Mouse (Mus musculus) lung, postnatal 10 days (tissue): ENCODE results near the gene Ctbp2.

Experiments
- DNase-seq: peaks from one replicate; pipeline ENCODE4 v3.0.0; 2021

The Ctbp2 gene

DNA sequence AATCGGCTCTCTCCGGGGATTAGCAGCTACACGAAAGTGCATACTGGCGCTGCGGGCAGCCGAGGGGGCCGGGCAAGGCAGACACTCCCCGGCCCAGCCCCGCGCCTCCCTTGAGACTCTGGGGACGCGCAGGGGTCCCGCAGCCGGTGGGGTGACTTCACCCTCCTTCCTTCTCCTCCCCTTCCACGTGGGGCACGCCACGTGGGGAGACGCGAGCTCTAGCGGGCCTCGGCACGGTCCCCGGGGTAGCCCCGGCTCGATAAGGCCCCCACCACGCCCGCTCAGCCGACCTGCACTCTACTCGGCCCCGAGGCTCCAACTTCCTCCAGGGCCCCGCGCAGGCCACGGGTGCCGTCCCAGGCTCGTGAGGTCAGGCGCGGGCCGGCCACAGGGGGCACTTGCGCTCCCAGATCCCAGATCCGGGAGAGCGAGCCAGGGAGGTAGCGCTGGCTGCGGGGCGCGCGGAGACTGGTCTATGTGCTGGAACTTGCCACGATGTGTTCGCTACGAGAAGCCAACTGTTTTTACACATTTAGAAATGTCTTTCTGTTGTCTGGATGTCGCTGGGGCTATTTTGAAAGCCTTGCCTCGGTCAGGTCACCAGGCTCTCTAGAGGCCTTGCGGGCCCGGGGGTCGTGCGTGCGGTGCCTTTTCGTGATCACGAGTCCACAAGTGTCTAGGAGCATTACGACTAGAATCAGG is at the start of gene Ctbp2:
TSS of gene Ctbp2 (minus strand) at position 356 of the 702 bp plus-strand sequence.
- peak; percentile 93 for DNase-seq

DNA sequence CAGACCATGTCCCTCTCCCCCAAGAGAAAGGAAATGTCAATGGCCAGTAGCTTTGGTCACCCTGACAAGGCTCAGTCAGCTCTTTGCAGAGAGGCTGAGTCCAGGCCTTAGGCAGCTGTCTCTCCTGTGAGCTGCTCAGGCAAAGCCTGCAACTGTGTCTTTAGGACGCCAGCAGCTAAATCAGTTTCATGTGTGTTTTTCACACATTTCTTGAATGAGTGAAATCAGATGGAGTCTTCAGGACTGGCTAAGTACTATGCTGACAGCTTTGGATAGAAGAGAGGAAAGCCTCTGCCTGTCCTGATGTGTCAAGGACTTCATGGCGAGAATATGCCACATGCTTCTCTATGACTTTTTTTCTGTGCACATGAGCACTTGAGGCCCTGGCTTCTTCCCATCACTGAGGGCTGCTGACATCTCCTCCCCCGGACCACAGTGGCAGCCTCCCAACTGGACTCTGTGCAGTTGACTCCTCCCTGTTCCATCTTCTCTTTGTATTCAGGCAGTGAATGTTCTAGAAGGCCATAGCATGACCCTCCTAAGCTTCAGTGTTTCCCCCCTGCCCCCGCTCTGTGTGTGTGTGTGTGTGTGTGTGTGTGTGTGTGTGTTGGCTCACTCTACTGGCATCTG is 47.4 kb upstream of the Ctbp2 start:
- DNase-seq: peak; percentile 55

DNA sequence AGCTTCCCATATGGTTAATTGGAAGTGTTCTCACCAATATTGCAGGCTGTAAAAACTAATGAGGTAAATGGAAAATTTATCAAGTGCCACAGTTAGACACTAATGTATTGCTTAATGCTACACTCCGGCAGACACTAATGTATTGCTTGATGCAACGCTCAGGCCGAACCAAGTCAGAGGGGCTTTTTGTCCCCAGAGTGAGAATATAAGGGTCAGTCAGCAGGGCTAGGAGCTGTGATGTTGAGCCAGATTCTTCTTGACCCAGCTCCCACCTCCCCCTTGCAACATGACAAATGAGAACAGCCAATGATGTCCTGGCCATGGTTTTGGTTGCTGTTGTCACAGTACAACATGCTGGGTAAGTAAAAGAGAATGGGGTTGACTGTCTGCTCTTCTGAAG is 44.8 kb upstream of the Ctbp2 start:
- no peak for DNase-seq

DNA sequence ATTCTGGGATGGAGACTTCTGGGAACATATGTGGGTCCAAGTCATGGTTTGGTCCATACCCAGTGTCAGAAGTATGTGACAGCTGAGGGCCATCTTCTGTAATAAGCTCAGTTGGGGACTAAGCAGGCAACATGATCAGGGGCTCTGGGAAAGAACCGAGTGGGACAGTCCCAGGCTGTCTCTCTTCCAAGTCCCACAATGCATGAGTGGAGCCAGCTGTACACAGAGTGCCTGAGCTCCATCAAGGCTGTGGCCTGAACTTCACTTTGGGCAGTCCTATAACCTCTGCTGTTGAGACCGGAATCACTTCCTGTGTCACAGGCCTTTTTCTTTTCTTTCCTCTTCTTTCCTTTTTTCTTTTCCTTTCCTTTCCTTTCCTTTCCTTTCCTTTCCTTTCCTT is 43.7 kb upstream of the Ctbp2 start:
- DNase-seq: no peak

DNA sequence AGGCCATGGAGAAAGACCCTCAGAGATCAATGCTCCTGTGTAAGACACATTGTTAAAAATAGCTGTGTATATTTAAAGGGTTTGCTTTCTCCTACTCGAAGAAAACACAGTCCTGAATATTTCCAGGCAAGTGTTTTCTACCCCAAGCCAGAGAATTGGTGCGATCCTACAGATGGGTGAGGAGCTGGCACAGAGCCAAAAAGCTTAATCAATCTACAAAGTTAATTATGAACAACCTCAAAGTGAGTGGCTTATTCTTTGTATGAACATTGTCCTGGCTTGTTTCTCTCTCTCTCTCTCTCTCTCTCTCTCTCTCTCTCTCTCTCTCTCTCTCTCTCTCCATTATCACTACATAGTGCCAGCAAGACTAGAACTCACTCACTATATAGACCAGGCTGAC is 40.6 kb upstream of the Ctbp2 start:
- DNase-seq: no peak

DNA sequence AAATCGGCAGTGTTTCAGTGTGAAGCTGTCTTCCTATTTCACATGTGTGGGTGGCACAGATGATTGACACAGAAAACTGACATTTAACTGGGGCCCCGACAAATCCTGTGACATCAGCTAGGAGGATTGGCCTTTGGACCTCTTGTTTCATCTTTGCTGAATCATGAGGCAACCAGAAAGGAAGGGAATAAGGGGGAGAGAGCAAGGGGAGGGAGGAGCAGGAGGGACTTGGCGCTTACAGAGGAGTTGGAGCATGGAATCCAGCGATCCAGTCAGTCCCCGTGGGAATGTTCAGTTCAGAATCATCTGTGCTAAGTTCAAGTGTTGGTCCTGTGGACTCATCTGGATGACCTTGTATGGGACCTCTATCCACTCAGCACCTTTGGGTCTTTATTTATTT is 38.9 kb upstream of the Ctbp2 start:
- DNase-seq: no peak

DNA sequence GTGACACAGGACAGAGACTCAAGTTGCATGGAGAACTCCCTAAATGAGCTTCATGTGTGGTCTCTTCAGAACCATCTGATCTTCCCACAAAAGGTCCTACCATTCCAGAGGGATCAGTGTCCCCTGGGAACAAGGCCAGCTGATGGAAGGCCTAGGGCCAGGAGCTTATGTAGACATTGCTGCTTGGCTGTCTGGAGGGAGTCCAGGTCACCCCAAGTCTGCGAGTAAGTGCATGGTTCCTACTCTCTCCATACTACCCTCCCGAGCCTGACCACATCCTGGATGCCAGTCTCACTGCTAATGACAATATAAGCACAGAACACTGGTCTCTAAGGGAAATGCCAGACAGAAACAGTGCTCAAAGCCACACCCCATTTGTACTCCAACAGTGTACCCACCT is 38.0 kb upstream of the Ctbp2 start:
- DNase-seq: no peak

DNA sequence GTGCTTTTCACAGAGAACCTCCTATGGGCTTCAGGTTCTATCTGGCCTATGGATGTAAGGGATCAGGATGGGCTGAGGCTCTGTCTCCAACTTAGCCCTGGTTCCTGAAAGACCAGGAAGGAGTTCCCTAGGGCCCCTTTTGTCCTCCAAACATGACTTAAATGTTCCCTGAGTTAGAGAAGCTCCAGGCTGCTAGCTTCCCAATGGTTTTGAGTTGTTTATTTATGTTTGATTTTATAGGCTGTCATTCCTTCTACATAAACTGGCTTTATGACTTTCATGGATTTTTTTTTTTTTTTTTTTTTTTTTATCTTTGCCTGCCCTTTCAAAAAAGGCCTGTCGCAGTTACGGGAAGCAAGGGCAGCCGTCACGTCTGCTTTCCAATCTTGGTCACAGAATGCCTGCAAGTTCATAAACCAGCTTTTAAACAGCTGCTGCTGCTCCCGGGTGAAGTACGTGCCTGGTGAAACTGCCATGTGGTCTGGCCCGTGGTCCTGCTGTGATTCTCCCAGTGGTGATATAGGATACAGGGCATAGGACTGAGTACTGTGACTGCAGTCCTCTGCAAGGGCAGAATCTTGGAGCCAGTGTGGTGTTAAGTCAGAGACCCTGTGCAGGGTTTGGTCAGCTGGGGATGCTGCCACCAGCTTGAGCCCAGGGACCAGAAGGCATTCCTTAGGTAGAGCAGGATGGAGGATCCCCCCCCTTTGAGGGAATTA is 37.4 kb upstream of the Ctbp2 start:
- DNase-seq: no peak

DNA sequence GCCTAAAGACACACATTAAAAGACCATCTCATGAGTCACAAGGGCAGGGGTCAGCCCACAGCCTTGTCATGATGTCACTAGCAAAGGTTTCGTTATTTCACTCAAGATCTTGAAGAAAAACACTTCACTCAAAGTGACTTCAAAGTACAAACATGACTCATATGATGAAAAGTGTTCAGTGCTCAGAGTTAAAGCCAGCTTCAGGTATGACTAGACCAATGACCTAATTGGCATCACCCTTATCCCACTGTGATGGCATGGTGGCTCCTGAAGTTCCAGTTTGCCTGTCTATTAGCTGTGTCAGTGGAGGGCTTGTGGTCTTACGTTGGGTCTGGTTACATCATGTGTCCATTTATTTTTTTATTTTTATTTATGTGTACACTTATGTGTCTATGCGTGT is 35.4 kb upstream of the Ctbp2 start:
- no peak for DNase-seq

DNA sequence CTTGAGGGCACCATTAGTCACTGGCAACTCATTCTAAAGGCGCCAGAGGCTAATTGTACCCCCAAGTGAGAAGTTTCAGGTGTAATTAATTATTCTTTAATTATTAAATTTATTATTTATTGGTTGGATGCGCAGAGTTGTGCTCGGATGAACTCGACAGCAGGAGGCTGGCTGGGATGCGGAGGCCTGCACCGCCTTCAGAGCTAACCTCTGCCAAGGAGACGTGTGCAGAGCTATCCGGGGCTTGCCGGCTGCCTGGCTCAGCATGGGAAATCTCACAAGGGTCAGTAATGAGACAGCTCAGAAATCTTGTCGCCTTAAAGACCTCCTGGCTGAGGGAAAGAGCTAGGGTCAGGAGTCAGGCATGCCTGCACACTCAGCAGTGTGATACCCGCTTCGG is 31.5 kb upstream of the Ctbp2 start:
- no peak for DNase-seq

DNA sequence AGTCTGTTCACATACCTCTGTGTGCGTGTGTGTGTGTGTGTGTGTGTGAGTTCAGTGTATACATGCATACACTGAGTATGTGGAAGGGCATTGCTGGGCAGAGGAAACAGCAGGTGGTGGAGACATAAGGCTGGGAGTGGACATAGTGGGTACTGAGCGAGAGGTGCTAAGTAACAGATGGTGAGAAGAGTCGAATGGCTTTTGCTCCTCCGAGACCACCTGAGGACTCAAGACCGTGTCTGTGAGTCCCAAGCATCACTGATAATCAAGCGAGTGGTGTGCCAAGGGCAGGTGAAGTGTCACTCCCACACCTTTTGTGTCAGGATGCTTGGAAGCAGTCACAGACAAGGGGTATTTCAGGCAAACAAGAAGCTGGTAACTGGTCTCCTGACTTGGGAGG is 30.7 kb upstream of the Ctbp2 start:
- no peak for DNase-seq

DNA sequence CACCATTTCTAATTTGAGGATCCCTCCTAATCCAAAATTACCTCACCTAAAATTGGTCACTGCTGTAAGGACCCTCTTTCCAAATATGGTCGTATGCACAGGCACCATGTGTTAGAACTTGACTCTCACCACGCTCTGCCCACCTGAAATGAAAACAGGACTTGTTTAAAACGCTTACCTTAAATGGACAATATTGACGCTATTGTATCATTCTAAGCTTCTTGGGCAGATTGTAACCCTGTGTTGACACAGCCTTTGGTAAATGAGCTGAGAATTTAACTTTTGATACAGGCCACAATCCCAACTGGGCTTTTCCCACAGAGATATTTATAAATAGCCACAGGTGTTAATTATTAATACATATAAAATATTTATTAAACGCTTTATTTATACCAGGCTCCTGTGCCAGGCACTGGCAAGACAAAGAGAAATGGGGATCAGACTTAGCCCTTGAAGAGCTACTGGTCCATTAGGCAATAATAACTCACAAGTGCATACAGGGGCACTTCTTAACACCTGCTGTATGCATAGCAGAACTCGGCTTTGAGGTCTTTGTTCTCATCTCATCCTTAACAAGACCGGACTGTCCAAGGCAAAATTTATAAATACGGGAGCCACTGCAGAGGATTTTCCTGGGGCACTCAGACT is 15.7 kb upstream of the Ctbp2 start:
- DNase-seq: no peak

DNA sequence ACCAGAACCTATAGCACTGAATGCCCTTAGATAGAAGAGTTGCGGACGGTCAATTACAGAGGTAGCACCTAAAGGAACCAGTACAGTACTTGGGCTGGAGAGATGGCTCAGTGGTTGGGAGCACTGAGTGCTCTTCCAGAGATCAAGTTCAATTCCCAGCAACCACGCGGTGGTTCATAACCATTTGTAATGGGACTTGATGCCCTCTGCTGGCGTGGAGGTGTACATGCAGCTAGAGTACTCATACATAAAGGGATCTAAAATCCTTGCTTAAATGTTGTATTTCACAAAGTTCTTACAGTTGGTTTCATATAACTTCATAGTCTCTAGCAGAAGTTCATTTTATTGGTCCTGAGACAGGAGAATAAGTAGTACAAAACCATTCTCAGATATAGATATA is 9.4 kb upstream of the Ctbp2 start:
- no peak for DNase-seq

DNA sequence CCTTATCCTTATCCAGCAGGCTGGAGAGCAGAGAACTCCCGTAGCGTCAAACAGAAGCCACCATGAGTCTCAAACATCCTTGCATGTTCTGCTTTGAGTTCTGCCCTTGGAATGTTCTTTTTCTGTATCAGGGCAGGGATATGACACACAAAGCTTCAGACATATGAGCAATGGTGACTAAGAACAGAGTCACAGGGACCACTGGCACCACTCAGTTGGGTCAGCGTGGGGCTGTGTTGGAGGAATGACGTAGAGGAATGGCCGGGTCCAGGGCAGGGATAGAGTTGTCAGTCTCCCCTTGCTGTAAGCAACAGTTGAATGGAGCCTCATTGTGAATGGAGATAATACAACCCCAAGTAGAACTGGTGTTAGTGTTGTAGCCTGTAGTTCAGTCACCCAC is 8.5 kb upstream of the Ctbp2 start:
- DNase-seq: no peak

DNA sequence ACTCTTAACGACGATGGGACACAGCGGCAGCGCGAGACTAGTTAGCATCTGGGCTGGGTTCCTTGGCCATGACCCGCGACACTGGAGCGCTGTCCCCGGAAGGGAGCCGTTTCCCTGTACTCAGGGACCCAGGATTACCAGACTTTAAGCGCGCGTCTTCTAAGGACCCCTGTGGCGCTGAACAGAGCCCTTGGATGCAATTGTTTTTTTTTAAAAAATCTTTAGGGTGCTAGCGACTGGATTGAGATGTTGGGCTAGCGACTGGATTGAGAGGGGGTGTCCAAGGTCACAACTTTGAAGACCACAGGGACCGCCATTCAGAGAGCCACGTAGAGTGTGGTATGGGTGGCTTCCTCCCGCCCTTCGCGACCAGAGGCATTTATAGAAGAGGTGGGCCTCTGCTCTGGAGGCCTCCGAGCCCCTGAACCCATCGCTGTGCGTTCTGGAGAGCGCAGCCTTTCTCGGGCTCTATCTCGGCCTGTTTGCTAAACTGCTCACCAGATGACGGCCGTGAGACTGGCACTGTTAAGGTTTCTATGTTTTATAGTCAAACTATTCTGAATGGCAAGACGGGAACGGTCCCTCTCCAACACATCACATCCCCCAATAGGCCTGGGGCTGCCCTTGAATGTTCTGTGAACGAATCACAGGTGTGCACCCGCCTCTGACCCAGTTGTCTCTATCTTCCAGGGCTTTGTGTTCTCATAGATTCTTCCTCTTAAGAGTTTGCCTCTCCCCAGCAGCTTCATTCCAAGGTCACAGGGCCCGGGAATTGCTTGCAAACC is 739 bp upstream of the Ctbp2 start:
- DNase-seq: peak; percentile 30

DNA sequence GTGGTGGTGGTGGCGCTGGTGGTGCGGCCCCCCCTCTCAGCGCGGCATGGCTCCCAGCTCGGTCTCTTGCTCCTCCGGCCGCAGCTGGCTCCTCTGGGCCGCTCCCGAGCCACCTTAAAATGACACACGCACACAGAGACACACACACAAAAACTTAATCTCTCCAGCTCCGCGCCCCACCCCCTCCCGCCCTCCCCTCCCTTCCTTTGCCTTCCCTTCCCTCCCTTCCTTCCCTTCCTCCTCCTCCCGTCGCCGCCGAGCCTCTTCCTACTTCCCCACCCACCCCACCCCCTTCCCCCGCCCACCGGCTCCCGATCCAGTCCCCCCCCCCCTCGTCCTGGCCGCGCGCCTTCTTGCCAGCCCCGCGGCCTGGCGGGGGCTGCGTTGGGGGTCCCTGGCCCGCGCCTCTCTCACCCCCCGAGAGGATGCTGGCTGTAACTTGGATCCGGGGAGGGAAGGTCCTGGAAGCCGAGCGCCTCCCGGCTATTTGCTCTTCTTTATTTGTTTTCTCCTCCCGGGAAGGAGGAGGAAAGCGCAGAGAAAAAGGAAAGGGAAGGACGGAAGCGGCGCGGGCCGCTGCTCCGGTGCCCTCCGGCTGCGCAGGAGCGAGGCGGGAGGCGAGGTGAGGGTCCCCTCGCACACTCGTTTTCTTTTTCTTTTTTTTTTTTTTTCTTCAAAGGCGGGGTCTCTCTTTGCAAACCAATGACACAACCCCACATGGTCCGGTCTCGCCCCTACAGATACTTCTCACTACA is 733 bp downstream of the Ctbp2 start, which contains the start of gene Fgfr2:
TSS of gene Fgfr2 (minus strand) at position 107 of the 755 bp plus-strand sequence.
- peak; percentile 83 for DNase-seq

DNA sequence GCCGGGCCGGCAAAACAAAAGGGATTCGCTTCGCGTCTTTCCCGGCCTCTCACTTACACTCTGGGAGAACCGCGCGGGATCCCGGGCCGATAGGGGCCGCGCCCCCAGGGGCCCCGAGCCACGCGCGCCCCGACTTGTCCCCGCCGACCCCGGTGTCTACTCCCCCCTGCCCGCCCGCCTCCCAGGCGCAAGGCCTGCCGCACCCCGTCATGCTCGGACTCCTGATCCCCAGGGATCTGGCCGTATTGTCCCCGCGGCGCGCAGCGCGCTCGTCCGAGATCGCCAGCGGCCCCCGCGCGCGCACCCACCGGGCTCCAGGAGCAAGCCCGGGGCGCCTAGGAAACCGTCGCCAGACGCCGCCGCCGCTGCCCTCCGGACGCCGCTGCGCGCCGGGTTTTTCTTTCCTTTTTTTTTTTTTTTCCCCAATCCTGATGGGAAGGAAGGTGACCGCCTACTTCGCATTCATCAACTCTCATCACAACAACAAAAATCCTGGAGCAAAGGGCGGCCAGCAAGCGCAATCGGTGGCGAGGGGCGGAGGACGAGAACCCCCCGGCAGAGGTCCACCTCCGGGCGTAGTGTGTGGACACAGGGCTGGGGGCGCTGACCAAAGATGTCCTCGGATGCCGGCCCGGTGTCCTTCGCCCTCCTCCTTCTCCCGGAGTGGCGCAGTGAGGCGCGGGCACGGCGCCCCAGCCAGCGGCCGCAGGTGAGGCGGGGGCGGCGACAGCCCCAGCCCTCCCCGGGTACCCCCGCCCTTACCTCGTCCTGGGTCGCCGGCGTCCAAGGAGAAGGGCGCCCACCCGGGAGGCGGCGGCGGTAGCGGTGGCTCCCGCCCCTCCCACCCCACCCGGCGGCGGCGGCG is 1.5 kb downstream of the Ctbp2 start:
- peak; percentile 69 for DNase-seq

DNA sequence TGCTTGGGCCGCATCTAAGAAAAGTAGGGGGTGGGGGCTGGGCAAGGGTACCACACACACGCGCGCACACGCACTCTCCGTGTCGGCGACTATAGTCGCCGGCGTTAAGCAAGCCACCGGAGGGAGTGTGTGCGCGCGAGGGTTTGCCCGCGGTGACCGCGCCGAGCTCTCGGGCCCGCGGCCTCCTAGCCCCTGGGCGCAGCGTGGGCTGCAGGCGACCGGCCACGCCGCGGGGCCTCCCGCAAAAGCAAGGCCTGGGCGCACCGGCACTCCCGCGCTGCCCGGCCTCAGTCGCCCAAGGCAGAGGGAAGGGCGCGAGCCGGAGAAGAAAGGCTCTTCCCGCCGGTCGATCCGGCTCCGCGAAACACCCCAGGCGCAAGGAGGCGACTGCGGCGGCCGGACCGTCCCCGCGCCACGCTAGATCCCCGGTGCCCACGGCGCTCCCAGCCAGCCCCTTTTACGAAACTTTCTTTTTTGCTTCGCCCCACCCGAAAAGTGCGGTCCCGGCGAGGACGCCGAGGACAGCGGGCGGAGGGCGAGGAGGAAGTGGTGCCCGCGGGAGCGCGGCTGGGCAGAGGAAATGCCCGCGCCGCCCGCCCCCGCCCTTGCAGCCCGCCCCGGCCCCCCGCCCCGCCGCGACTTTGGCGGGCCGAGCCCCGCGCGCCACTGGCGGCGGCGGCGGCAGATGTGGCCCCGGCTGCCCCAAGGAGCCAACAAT is 2.3 kb downstream of the Ctbp2 start:
- peak; percentile 57 for DNase-seq

DNA sequence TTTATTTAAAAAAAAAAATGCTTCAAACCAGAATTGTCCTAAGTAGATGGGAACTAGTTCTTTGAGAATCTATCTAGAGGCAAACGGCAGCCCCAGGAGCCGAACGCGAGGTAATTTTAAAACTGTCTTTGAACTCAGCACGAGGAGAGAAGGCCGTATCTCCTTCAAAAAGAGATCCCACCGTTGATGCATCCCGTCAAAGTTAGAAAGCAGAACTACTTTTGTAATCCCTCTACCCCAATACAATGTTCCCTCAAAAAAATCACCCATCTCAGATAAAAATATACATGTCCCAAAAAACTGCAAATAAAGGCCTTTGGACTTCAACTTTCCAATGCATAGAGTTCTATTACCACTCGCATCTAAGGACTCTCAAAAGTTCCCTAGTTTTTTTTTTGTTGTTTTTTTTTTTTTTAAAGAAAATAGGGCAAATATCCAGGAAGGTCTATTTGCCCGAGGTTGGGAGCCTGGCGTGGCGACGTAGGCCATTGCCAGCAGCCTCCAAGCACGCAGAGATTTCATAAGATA is 3.0 kb downstream of the Ctbp2 start:
- no peak for DNase-seq

DNA sequence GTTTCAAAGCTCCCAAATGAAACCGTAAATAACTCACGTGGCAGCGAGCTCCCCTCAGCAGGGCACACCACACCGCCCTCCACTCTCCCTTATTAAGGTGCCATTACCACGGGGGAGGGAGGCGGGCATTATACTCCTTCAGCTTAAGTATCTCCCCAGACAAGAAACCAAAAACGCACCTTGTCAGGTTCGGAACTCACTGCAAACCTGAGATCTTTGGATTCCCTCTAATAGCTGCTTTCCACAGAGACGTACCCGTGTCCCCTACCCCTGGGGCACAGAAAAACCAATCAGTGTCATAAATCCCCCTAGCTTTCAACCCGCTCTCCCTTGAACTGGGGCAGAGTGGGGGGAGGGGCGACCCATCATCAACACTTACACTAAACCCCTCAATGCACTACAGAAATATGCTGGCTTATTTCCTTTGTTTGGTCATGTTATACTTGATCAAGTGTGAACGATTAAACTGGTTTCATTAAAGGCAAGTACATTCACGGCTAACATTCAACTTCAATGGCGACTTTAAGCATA is 3.9 kb downstream of the Ctbp2 start:
- no peak for DNase-seq
